Mouse (Mus musculus) fibroblast of lung, adult 2 months (primary cell): ENCODE results near the gene Paxip1.

ENCODE experiments used
- DNase-seq: peaks from one replicate; pipeline ENCODE4 v3.0.0-alpha.2; 2011; ENCODE audit warnings: low read depth

The Paxip1 gene

GRCm38 (mm10) chr5:27724460-27724859 is 67.0 kb downstream of the Paxip1 start:
- DNase-seq, result no peak

- no peak for DNase-seq
Measured at GRCm38 (mm10) chr5:27719311-27719710, 72.2 kb downstream of the Paxip1 start.

GRCm38 (mm10) chr5:27717301-27717700 is 74.2 kb downstream of the Paxip1 start:
- no peak for DNase-seq

- no peak for DNase-seq
Measured at GRCm38 (mm10) chr5:27716026-27716425, 75.5 kb downstream of the Paxip1 start.

GRCm38 (mm10) chr5:27714356-27714755 is 77.1 kb downstream of the Paxip1 start:
- no peak for DNase-seq

GRCm38 (mm10) chr5:27711461-27712192 is 79.9 kb downstream of the Paxip1 start:
- no peak for DNase-seq

GRCm38 (mm10) chr5:27708209-27708608 is 83.3 kb downstream of the Paxip1 start:
- DNase-seq, result no peak

- DNase-seq, result no peak
Measured at GRCm38 (mm10) chr5:27707283-27707682, 84.2 kb downstream of the Paxip1 start.

- no peak for DNase-seq
Measured at GRCm38 (mm10) chr5:27706551-27706950, 84.9 kb downstream of the Paxip1 start.

- no peak for DNase-seq
Measured at GRCm38 (mm10) chr5:27705020-27705419, 86.5 kb downstream of the Paxip1 start.

GRCm38 (mm10) chr5:27702482-27702881 is 89.0 kb downstream of the Paxip1 start:
- no peak for DNase-seq
